Mouse (Mus musculus) limb, embryonic 15.5 days (tissue): ENCODE results near the gene Prc1. TPM values are rescaled to one million over a fixed set of nuclear protein-coding genes. Genes with fewer than 3 reads are reported as not detected.

ENCODE experiments used
- ATAC-seq: fragments of 200-750 bp; cut with Nextera tagmentation; 2 replicates; pipeline ENCODE4 v1.8.0; 2017; ENCODE audit warnings: low read depth, moderate TSS enrichment; ENCODE audit not compliant: insufficient number of reproducible peaks, low FRiP score, low TSS enrichment
- H3K27ac ChIP-seq: fragments of 300-500 bp; sonication (generic); 2 replicates; pipeline ENCODE4 v1.5.1; 2015; ENCODE audit warnings: moderate library complexity, mild to moderate bottlenecking, inconsistent platforms
- H3K27me3 ChIP-seq: fragments of 300-500 bp; sonication (generic); 2 replicates; pipeline ENCODE4 v1.6.1; 2015; ENCODE audit warnings: inconsistent platforms
- H3K36me3 ChIP-seq: fragments of 300-500 bp; sonication (generic); 2 replicates; pipeline ENCODE4 v1.6.1; 2015; ENCODE audit warnings: inconsistent platforms
- H3K4me1 ChIP-seq: fragments of 300-500 bp; sonication (generic); 2 replicates; pipeline ENCODE4 v1.6.1; 2015; ENCODE audit warnings: inconsistent platforms
- H3K4me2 ChIP-seq: fragments of 300-500 bp; sonication (generic); 2 replicates; pipeline ENCODE4 v1.6.1; 2015; ENCODE audit warnings: mild to moderate bottlenecking, inconsistent platforms
- H3K4me3 ChIP-seq: fragments of 300-500 bp; sonication (generic); 2 replicates; pipeline ENCODE4 v1.5.1; 2015; ENCODE audit warnings: mild to moderate bottlenecking, inconsistent platforms
- H3K9ac ChIP-seq: fragments of 300-500 bp; sonication (generic); 2 replicates; pipeline ENCODE4 v1.6.1; 2015; ENCODE audit warnings: inconsistent platforms
- H3K9me3 ChIP-seq: fragments of 300-500 bp; sonication (generic); 2 replicates; pipeline ENCODE4 v1.6.1; 2016; ENCODE audit warnings: inconsistent platforms
- WGBS: fragments of 180-500 bp; shearing (Covaris S2); methylation state at CpG from one replicate; pipeline ENCODE4 v1.1.7; 2015; 5-methylcytosine and 5-hydroxymethylcytosine counted together
- polyA plus RNA-seq: library from polyadenylated mRNA; unstranded; fragments of >200 nt; fragmentation: Nextera tagmentation; extraction: Ambion mirVana; gene quantifications from 2 replicates; pipeline ENCODE4 v1.2.1, GENCODE M21; 2015

Gene Prc1
- polyA plus RNA-seq, 1 experiment from 2014 or later: 103 TPM

- Histone ChIP-seq H3K9ac (peak overlapping the region; percentile 39), H3K36me3 (peaks cover 11% of the 10 kb centered on the region), H3K4me2 (peak overlapping the region; percentile 75), H3K27me3 (no peaks in the 10 kb centered on the region), H3K27ac (peak overlapping the region; percentile 82), H3K4me1 (peaks cover 11% of the 10 kb centered on the region; the same call in 1 of the 2 replicates), H3K9me3 (no peaks in the 10 kb centered on the region), H3K4me3 (peak overlapping the region; percentile 74)
- peak; percentile 28; the same call in 1 of the 2 replicates for ATAC-seq
- WGBS: 8% methylated on average over 37 of the region's 37 CpGs
Observed at GRCm38 (mm10) chr7:80294764-80295648, 756 bp downstream of the Prc1 start.

DNA sequence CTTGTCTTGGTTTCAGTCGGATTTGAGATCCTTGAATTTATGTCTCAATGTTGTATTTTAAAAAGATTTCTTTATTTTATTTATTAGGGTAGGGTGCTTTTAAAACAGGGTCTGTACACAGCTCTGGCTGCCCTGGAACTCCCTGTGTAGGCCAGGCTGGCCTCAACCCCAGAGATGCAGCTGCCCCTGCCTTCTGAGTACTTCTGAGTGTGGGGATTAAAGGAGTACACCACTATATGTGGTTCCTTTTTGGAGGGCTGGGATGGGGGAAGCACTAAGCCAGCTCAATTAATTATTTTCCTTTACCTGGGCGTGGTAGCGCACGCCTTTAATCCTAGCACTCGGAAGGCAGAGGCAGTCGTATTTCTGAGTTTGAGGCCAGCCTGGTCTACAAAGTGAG is 2.2 kb downstream of the Prc1 start:
- WGBS: 90% methylated on average over 6 of the region's 6 CpGs
- Histone ChIP-seq H3K4me1 (peaks cover 11% of the 10 kb centered on the region; the same call in 1 of the 2 replicates), H3K9ac (no peak overlapping the region), H3K36me3 (peaks cover 17% of the 10 kb centered on the region), H3K27ac (no peak overlapping the region), H3K4me3 (0 out of 2 replicates have a peak overlapping the region, but pooled peaks have one; percentile 74), H3K4me2 (no peak overlapping the region), H3K9me3 (no peaks in the 10 kb centered on the region), H3K27me3 (no peaks in the 10 kb centered on the region)
- no peak for ATAC-seq

DNA sequence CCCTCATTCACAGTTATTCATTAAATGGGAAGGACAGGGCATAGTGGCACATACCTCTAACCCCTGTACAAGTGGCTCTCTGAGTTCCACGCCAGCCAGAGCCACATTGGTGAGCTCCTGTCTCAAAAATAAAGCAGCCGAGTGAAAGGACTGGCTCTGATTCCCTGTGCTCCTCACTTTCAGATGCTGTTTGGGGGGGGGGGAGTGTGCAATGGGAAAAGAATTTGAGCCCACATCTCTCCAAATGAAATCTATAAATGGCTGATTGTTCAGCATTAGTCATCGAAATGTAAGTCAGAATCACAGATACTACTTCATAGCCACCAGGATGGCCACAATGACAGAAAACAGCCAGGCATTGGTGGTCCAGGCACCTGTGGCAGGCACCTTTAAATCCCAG is 2.8 kb downstream of the Prc1 start:
- no peak for ATAC-seq
- H3K4me2 ChIP-seq: no peak overlapping the region
- H3K27me3 ChIP-seq: no peaks in the 10 kb centered on the region
- no peak overlapping the region for H3K27ac ChIP-seq
- H3K4me1 ChIP-seq: peaks cover 11% of the 10 kb centered on the region; the same call in 1 of the 2 replicates
- H3K9ac ChIP-seq: no peak overlapping the region
- no peaks in the 10 kb centered on the region for H3K9me3 ChIP-seq
- peaks cover 23% of the 10 kb centered on the region for H3K36me3 ChIP-seq
- WGBS: 81% methylated on average over 3 of the region's 3 CpGs
- no peak overlapping the region for H3K4me3 ChIP-seq

DNA sequence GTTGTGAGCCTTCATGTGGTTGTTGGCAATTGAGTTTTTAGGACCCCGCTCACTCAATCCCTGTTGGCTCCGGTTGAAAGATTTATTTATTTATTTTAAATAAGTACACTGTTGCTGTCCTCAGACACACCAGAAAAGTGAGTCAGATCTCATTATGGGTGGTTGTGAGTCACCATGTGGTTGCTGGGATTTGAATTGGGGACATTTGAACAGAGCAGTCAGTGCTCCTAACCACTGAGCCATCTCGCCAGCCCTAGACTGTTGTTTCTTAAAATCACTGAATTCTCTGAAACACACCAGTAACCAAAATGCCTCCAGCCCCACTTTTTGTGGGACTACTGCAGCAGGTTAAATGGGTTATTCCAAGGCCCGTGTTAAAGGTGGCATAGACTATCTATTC is 4.5 kb downstream of the Prc1 start:
- Histone ChIP-seq H3K4me1 (peaks cover 11% of the 10 kb centered on the region; the same call in 1 of the 2 replicates), H3K4me3 (no peak overlapping the region), H3K9me3 (no peaks in the 10 kb centered on the region), H3K9ac (no peak overlapping the region), H3K27me3 (no peaks in the 10 kb centered on the region), H3K36me3 (peaks cover 32% of the 10 kb centered on the region), H3K27ac (no peak overlapping the region), H3K4me2 (no peak overlapping the region)
- 90% methylated on average over 4 of the region's 4 CpGs for WGBS
- no peak for ATAC-seq

DNA sequence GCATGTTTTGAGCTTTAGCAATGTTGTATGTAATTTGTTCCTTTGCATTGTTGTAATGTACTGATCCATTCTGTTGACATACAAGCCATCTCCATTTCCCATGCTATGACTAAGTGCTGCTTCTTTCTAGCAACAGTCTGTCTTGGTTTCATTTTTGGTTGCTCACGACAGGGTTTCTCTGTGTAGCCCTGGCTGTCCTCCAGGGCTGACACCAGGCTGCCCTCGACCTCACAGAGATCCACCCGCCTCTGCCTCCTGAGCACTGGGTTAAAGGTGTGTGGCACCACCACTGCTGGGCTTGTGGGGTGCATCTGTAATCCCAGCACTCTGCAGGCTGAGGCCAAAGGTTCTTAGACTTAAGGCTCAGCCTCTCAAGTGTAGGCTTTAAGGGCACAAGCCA is 5.3 kb downstream of the Prc1 start:
- WGBS: 95% methylated on average over 3 of the region's 3 CpGs

DNA sequence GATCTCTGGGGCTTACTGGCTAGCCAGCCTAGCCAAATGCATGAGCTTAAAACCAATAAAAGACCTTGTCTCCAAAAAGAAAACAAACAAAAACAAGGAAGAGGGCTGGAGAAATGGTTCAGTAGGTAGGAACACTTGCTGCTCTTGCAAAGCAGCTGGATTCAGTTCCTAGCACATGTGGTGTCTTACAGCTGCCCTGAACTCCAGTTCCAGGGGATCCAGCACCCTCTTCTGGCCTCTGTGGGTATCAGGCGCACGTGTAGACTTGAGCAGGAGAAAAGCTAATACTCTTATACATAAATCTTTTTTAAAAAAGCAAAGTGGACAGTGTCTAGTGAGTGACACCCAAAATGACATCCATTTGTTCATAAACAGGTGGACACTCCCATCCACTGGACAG is 7.3 kb downstream of the Prc1 start:
- Histone ChIP-seq H3K4me3 (no peak overlapping the region), H3K4me1 (0 out of 2 replicates have a peak, but pooled peaks cover 5% of the 10 kb centered on the region), H3K9ac (no peak overlapping the region), H3K36me3 (peaks cover 57% of the 10 kb centered on the region), H3K27ac (no peak overlapping the region), H3K9me3 (no peaks in the 10 kb centered on the region), H3K4me2 (no peak overlapping the region), H3K27me3 (no peaks in the 10 kb centered on the region)
- 85% methylated on average over 2 of the region's 2 CpGs for WGBS
- no peak for ATAC-seq

More for the DNA sequence above, 5.3 kb downstream of the Prc1 start:
- Histone ChIP-seq H3K27ac (no peak overlapping the region), H3K9ac (no peak overlapping the region), H3K9me3 (no peaks in the 10 kb centered on the region), H3K36me3 (peaks cover 41% of the 10 kb centered on the region), H3K4me3 (no peak overlapping the region), H3K4me2 (no peak overlapping the region), H3K4me1 (peaks cover 11% of the 10 kb centered on the region; the same call in 1 of the 2 replicates), H3K27me3 (no peaks in the 10 kb centered on the region)
- no peak for ATAC-seq

DNA sequence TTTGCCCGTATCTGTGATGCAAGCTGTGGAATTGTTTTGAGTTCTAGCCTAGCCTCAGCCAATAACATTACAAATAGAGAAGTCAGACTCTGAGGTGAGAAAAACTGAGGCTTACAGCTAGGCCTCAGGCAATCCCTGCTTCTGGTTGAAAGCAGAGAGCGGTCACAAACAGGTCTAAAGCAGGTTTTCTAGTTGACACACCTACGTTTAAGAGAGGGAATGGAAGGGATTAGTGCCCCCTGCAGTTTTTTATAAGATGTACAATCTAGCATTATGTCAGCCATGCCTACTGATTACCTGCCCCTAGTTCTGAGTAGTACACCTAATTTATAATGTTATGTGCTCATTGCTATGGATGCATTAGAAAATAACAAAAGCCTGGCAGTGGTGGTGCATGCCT is 13.5 kb downstream of the Prc1 start:
- H3K36me3 ChIP-seq: peaks cover 81% of the 10 kb centered on the region
- no peak overlapping the region for H3K4me2 ChIP-seq
- H3K27ac ChIP-seq: no peak overlapping the region
- ATAC-seq: no peak
- 75% methylated on average over 3 of the region's 3 CpGs for WGBS
- H3K4me1 ChIP-seq: no peaks in the 10 kb centered on the region
- no peak overlapping the region for H3K9ac ChIP-seq
- no peak overlapping the region for H3K4me3 ChIP-seq
- no peaks in the 10 kb centered on the region for H3K27me3 ChIP-seq
- no peaks in the 10 kb centered on the region for H3K9me3 ChIP-seq

DNA sequence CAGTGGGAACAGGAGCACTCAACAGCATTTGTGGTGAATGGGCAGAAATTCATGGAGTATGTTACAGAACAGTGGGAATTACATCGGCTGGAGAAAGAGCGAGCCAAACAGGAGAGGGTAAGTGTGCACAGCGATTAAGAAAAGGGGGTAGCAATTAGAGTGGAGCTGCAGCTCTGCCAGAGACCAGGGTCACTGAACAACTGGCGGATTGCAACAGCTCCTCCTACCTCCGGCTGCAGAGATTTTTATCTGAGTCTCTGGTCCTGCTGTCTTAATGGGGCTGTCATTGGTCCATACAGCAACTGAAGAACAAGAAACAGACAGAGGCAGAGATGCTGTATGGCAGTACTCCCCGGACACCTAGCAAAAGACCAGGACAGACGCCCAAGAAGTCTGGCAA is 16.5 kb downstream of the Prc1 start:
- Histone ChIP-seq H3K9me3 (no peaks in the 10 kb centered on the region), H3K27me3 (no peaks in the 10 kb centered on the region), H3K36me3 (peaks cover 87% of the 10 kb centered on the region), H3K4me3 (no peak overlapping the region), H3K27ac (no peak overlapping the region), H3K4me2 (no peak overlapping the region), H3K9ac (no peak overlapping the region), H3K4me1 (no peaks in the 10 kb centered on the region)
- WGBS: 82% methylated on average over 7 of the region's 7 CpGs
- ATAC-seq: no peak

- 83% methylated on average over 2 of the region's 2 CpGs for WGBS
- no peak overlapping the region for H3K4me2 ChIP-seq
- peaks cover 81% of the 10 kb centered on the region for H3K36me3 ChIP-seq
- no peak overlapping the region for H3K9ac ChIP-seq
- H3K9me3 ChIP-seq: no peaks in the 10 kb centered on the region
- no peak overlapping the region for H3K27ac ChIP-seq
- no peak for ATAC-seq
- 0 out of 2 replicates have a peak, but pooled peaks cover 3% of the 10 kb centered on the region for H3K4me1 ChIP-seq
- no peaks in the 10 kb centered on the region for H3K27me3 ChIP-seq
- no peak overlapping the region for H3K4me3 ChIP-seq
Observed at GRCm38 (mm10) chr7:80315733-80316132, 21.5 kb downstream of the Prc1 start.

GRCm38 (mm10) chr7:80317439-80318115 is 23.3 kb downstream of the Prc1 start:
- 76% methylated on average over 1 of the region's 1 CpGs for WGBS

GRCm38 (mm10) chr7:80318670-80319069 is 24.4 kb downstream of the Prc1 start:
- Histone ChIP-seq H3K4me3 (no peak overlapping the region), H3K4me2 (no peak overlapping the region), H3K4me1 (peaks cover 13% of the 10 kb centered on the region), H3K9ac (no peak overlapping the region), H3K9me3 (no peaks in the 10 kb centered on the region), H3K27ac (peak overlapping the region; percentile 27; the same call in 1 of the 2 replicates), H3K36me3 (peaks cover 59% of the 10 kb centered on the region), H3K27me3 (no peaks in the 10 kb centered on the region)
- no peak for ATAC-seq
- WGBS: 80% methylated on average over 4 of the region's 4 CpGs

More at GRCm38 (mm10) chr7:80317439-80318115, 23.3 kb downstream of the Prc1 start:
- Histone ChIP-seq H3K4me2 (no peak overlapping the region), H3K4me1 (0 out of 2 replicates have a peak, but pooled peaks cover 3% of the 10 kb centered on the region), H3K27ac (no peak overlapping the region), H3K9ac (no peak overlapping the region), H3K4me3 (no peak overlapping the region), H3K36me3 (peaks cover 70% of the 10 kb centered on the region), H3K27me3 (no peaks in the 10 kb centered on the region), H3K9me3 (no peaks in the 10 kb centered on the region)
- no peak for ATAC-seq
